20 mouse cellular contexts compared by ENCODE assay signal in genomic region chr5:118962152-118962551, GRCm38 (mm10).
A peak's percentile ranks its signal among the peaks of the same experiment; 100 is the strongest.
DNase-seq lines count a peak whose midpoint lies in the region; ATAC-seq and TF ChIP-seq lines count a peak whose summit lies in the region.
"Had no signal": no experiment of that assay in that cellular context is flagged by ENCODE, and none has a peak within 500 bp of the region (broad histone marks: within the 10 kb centered on the region; RNA-seq: fewer than 3 reads in every experiment).

No protein-coding gene starts in this region.

- TF ChIP-seq EP300 in liver, postnatal 0 days (IDR thresholded peaks at IDR 0.05; ENCODE audit: low read depth) = no peak

- WGBS in kidney, embryonic 15.5 days = 73% methylated on average over 3 of the region's 3 CpGs
- 88% methylated on average over 3 of the region's 3 CpGs for WGBS in intestine, embryonic 15.5 days
- WGBS in intestine, postnatal 0 days = 64% methylated on average over 3 of the region's 3 CpGs
- WGBS in liver, postnatal 0 days (ENCODE audit: insufficient replicate concordance) = 84% methylated on average over 3 of the region's 3 CpGs

- intact Hi-C loops in left cerebral cortex, adult 2 months (cut with DNase I) = no loop called here

- no peaks in the 10 kb centered on the region for H3K9me3 ChIP-seq in kidney, embryonic 15.5 days (replicated peaks)
- H3K9me3 ChIP-seq in intestine, embryonic 15.5 days = no peaks in the 10 kb centered on the region
- H3K9me3 ChIP-seq in intestine, postnatal 0 days (ENCODE audit: control insufficient read depth) = no peaks in the 10 kb centered on the region
- no peaks in the 10 kb centered on the region for H3K9me3 ChIP-seq in liver, postnatal 0 days (ENCODE audit: low read length)
- H3K9me3 ChIP-seq: embryonic facial prominence, embryonic 12.5 days; forebrain, embryonic 15.5 days had no signal

- H3K4me2 ChIP-seq in kidney, embryonic 15.5 days = no peak overlapping the region
- no peak overlapping the region for H3K4me2 ChIP-seq in intestine, embryonic 15.5 days (replicated peaks)
- no peak overlapping the region for H3K4me2 ChIP-seq in intestine, postnatal 0 days (replicated peaks; ENCODE audit: low read depth)
- no peak overlapping the region for H3K4me2 ChIP-seq in liver, postnatal 0 days (ENCODE audit: low read depth, low read length)
- H3K4me2 ChIP-seq: embryonic facial prominence, embryonic 12.5 days; forebrain, embryonic 13.5 days; forebrain, embryonic 15.5 days had no signal

- peak overlapping the region; percentile 70 for H3K27ac ChIP-seq in kidney, embryonic 15.5 days
- H3K27ac ChIP-seq in brown adipose tissue, adult 24 weeks (replicated peaks; ENCODE audit: low read depth, low read length) = 0 out of 2 replicates have a peak overlapping the region, but pooled peaks have one; percentile 16
- no peak overlapping the region for H3K27ac ChIP-seq in intestine, embryonic 15.5 days
- H3K27ac ChIP-seq in intestine, postnatal 0 days (ENCODE audit: low read depth, low read length) = peak overlapping the region; percentile 5; the same call in 1 of the 2 replicates
- H3K27ac ChIP-seq in left cerebral cortex, adult 2 months = no peak overlapping the region
- no peak overlapping the region for H3K27ac ChIP-seq in liver, postnatal 0 days (ENCODE audit: low read depth)
- H3K27ac ChIP-seq: embryonic facial prominence, embryonic 10.5 days; embryonic facial prominence, embryonic 12.5 days; forebrain, embryonic 13.5 days; forebrain, embryonic 15.5 days had no signal

- H3K27me3 ChIP-seq in kidney, embryonic 15.5 days = no peaks in the 10 kb centered on the region; the same call in 1 of the 2 replicates
- 0 out of 2 replicates have a peak, but pooled peaks cover 2% of the 10 kb centered on the region for H3K27me3 ChIP-seq in intestine, embryonic 15.5 days (replicated peaks)
- no peaks in the 10 kb centered on the region for H3K27me3 ChIP-seq in intestine, postnatal 0 days (replicated peaks; ENCODE audit: control insufficient read depth, insufficient read depth, low read length)
- H3K27me3 ChIP-seq in liver, postnatal 0 days (ENCODE audit: insufficient read depth, low read length) = no peaks in the 10 kb centered on the region
- H3K27me3 ChIP-seq: embryonic facial prominence, embryonic 12.5 days; forebrain, embryonic 13.5 days; forebrain, embryonic 15.5 days had no signal

- DNase-seq in kidney, postnatal 25 days = no peak
- DNase-seq in left cerebral cortex, adult 2 months (ENCODE audit: extremely low spot score in 1 of 2, low spot score in 2 of 2) = no peak
- DNase-seq in liver, postnatal 0 days = no peak
- no peak for DNase-seq in right cerebral cortex, postnatal 4 days
- DNase-seq: adrenal gland, adult 2 months; adrenal gland, postnatal 10 days; adrenal gland, postnatal 25 days; cerebellum, adult 11-12 months; cerebellum, adult 2 months; cerebellum, adult 9-10 months; cerebellum, postnatal 10 days; cerebellum, postnatal 25 days had no signal

- TF ChIP-seq CTCF in intestine, postnatal 0 days (IDR thresholded peaks at IDR 0.05; ENCODE audit: low read depth) = peak; percentile 19
- TF ChIP-seq CTCF in left cerebral cortex, adult 2 months (IDR thresholded peaks at IDR 0.05) = no peak
- no peak for TF ChIP-seq CTCF in liver, postnatal 0 days (IDR thresholded peaks at IDR 0.05; ENCODE audit: low read depth)

- H3K4me1 ChIP-seq in kidney, embryonic 15.5 days = peaks cover 21% of the 10 kb centered on the region
- peaks cover 9% of the 10 kb centered on the region; the same call in 1 of the 2 replicates for H3K4me1 ChIP-seq in brown adipose tissue, adult 24 weeks (ENCODE audit: control insufficient read depth, insufficient read depth, insufficient read length, low read length)
- H3K4me1 ChIP-seq in intestine, embryonic 15.5 days (replicated peaks) = peaks cover 11% of the 10 kb centered on the region; the same call in 1 of the 2 replicates
- H3K4me1 ChIP-seq in intestine, postnatal 0 days (replicated peaks; ENCODE audit: control insufficient read depth, insufficient read depth, low read length) = no peaks in the 10 kb centered on the region
- no peaks in the 10 kb centered on the region for H3K4me1 ChIP-seq in liver, postnatal 0 days (ENCODE audit: insufficient read depth)
- H3K4me1 ChIP-seq: embryonic facial prominence, embryonic 12.5 days; forebrain, embryonic 13.5 days; forebrain, embryonic 15.5 days had no signal

- no peak for ATAC-seq in kidney, embryonic 15.5 days (replicated peaks; ENCODE audit: low FRiP score)
- ATAC-seq in intestine, embryonic 15.5 days = peak; percentile 70
- ATAC-seq in intestine, postnatal 0 days = peak; percentile 94
- no peak for ATAC-seq in liver, postnatal 0 days
- ATAC-seq: forebrain, embryonic 13.5 days; forebrain, embryonic 15.5 days had no signal

- H3K36me3 ChIP-seq in kidney, embryonic 15.5 days = no peaks in the 10 kb centered on the region
- H3K36me3 ChIP-seq in intestine, embryonic 15.5 days = no peaks in the 10 kb centered on the region
- H3K36me3 ChIP-seq in intestine, postnatal 0 days (ENCODE audit: control insufficient read depth, insufficient read depth) = no peaks in the 10 kb centered on the region
- no peaks in the 10 kb centered on the region for H3K36me3 ChIP-seq in liver, postnatal 0 days (replicated peaks; ENCODE audit: insufficient read depth, low read length)
- H3K36me3 ChIP-seq: embryonic facial prominence, embryonic 10.5 days; embryonic facial prominence, embryonic 12.5 days; forebrain, embryonic 15.5 days had no signal

- H3K9ac ChIP-seq in kidney, embryonic 15.5 days = no peak overlapping the region
- no peak overlapping the region for H3K9ac ChIP-seq in intestine, embryonic 15.5 days
- no peak overlapping the region for H3K9ac ChIP-seq in intestine, postnatal 0 days (ENCODE audit: low read depth, low read length)
- no peak overlapping the region for H3K9ac ChIP-seq in liver, postnatal 0 days (replicated peaks)
- H3K9ac ChIP-seq: embryonic facial prominence, embryonic 12.5 days; forebrain, embryonic 13.5 days; forebrain, embryonic 15.5 days had no signal

- no peak overlapping the region for H3K4me3 ChIP-seq in kidney, embryonic 15.5 days (replicated peaks)
- H3K4me3 ChIP-seq in brown adipose tissue, adult 24 weeks (ENCODE audit: insufficient read depth, low read depth, low read length) = no peak overlapping the region
- no peak overlapping the region for H3K4me3 ChIP-seq in intestine, embryonic 15.5 days (replicated peaks)
- H3K4me3 ChIP-seq in intestine, postnatal 0 days (ENCODE audit: low read depth, low read length) = no peak overlapping the region
- H3K4me3 ChIP-seq in left cerebral cortex, adult 2 months = no peak overlapping the region
- no peak overlapping the region for H3K4me3 ChIP-seq in liver, postnatal 0 days (ENCODE audit: low read depth, low read length)
- H3K4me3 ChIP-seq: embryonic facial prominence, embryonic 10.5 days; embryonic facial prominence, embryonic 12.5 days; forebrain, embryonic 13.5 days; forebrain, embryonic 15.5 days had no signal

Comparison
In these comparisons a context has a peak if more than half of its experiments do, and no peak if none do; other contexts are left out.
1. H3K27ac ChIP-seq: peak in kidney, embryonic 15.5 days (single experiment), brown adipose tissue, adult 24 weeks (single experiment) and intestine, postnatal 0 days (single experiment); none in intestine, embryonic 15.5 days (single experiment), left cerebral cortex, adult 2 months (single experiment) and liver, postnatal 0 days (single experiment).
2. ATAC-seq: peak in intestine, embryonic 15.5 days (single experiment) and intestine, postnatal 0 days (single experiment); none in kidney, embryonic 15.5 days (single experiment) and liver, postnatal 0 days (single experiment).